ENCODE assay signal across 8 mouse cellular contexts in the genomic region with DNA sequence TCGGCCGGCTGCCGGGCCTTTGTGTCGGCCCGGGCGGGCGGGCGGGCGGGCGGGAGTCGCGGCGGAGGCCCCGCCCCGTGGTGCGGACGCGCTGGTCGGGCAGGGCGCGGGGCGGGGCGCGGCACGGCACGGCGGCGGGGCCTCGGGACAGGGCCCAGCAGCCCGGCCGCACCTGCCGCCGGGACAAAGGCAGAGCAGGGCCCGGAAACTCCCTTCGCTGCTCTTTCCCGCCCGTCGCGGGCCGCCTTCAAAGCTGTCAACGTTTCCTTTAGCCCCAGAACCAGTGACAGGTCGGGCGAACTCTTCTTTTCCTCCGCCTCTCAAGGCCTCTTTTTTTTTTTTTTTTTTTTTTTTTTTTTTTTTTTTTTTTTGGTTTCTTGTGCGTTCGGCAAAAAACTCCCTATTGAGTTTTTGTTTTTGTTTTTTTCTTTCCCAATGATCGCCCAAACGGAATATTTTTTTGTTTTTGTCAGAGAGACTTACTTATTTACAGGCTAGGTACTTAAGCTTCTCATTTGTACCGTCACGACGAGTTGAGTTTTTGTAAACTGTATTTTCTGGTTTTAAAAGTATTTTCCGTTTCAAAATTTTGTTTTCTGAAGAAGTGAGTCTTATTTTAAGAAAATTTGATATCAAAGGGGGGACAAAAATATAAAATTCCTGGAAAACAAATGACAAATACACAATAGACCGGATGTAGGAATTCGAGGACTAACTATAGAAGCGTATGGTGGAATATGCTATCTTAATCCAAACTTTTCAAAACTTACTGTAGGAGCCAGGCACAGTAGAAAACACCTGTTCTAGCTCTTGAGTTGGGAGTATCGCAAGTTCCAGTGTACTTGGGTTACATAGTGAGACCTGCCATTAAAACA. TPM values are rescaled to one million over a fixed set of nuclear protein-coding genes. Genes with fewer than 3 reads are reported as not detected.
DNase-seq lines count a peak whose midpoint lies in the region; ATAC-seq and TF ChIP-seq lines count a peak whose summit lies in the region.

No protein-coding gene starts in this region.

- no peaks in the 10 kb centered on the region for H3K27me3 ChIP-seq in forebrain, embryonic 13.5 days
- H3K27me3 ChIP-seq in hindbrain, embryonic 12.5 days = no peaks in the 10 kb centered on the region
- no peaks in the 10 kb centered on the region for H3K27me3 ChIP-seq in spleen, adult 2 months (ENCODE audit: control insufficient read depth, insufficient read depth, low read length)

- no peak for TF ChIP-seq CTCF in spleen, adult 2 months (IDR thresholded peaks at IDR 0.05; ENCODE audit: extremely low read depth, insufficient read depth, insufficient read length, insufficient replicate concordance)

- peak; percentile 95 for ATAC-seq in forebrain, embryonic 13.5 days
- peak; percentile 96 for ATAC-seq in hindbrain, embryonic 12.5 days (ENCODE audit: low FRiP score)
- peak; percentile 69 for ATAC-seq in megakaryocyte-erythroid progenitor cell, adult 5-6 weeks (replicated peaks; ENCODE audit: low FRiP score, low TSS enrichment, poor library complexity, severe bottlenecking)

- H3K27ac ChIP-seq in forebrain, embryonic 13.5 days = peak overlapping the region; percentile 99
- peak overlapping the region; percentile 98 for H3K27ac ChIP-seq in hindbrain, embryonic 12.5 days
- H3K27ac ChIP-seq in spleen, adult 2 months (ENCODE audit: insufficient read depth, low read length) = peak overlapping the region; percentile 69

- peak; percentile 74 to 75 for DNase-seq in adrenal gland, adult 18-20 months (ENCODE audit: low spot score in 2 of 2)
- no peak for DNase-seq in adrenal gland, adult 2 months
- DNase-seq in adrenal gland, postnatal 14 days = peak; percentile 88
- peak; percentile 71 for DNase-seq in left cerebral cortex, postnatal 4 days
- DNase-seq in spleen, adult 2 months (ENCODE audit: low read depth in 1 of 2, low spot score in 2 of 2) = peak; percentile 81 to 82

- 7% methylated on average over 26 of the region's 56 CpGs for WGBS in forebrain, embryonic 13.5 days
- 7% methylated on average over 36 of the region's 56 CpGs for WGBS in hindbrain, embryonic 12.5 days
- WGBS in spleen, adult 2 months = 2% methylated on average over 55 of the region's 56 CpGs

- H3K9ac ChIP-seq in forebrain, embryonic 13.5 days = peak overlapping the region; percentile 88
- H3K9ac ChIP-seq in hindbrain, embryonic 12.5 days = peak overlapping the region; percentile 88

- no peaks in the 10 kb centered on the region for H3K9me3 ChIP-seq in forebrain, embryonic 13.5 days (replicated peaks)
- no peaks in the 10 kb centered on the region for H3K9me3 ChIP-seq in hindbrain, embryonic 12.5 days (replicated peaks)

- no peak for TF ChIP-seq POLR2A in spleen, adult 2 months (IDR thresholded peaks at IDR 0.05; ENCODE audit: low read depth, low read length)

- intact Hi-C loops in left cerebral cortex, postnatal 4 days (cut with DNase I) = no loop called here

- peaks cover 50% of the 10 kb centered on the region for H3K36me3 ChIP-seq in forebrain, embryonic 13.5 days (ENCODE audit: poor library complexity, severe bottlenecking)
- peaks cover 49% of the 10 kb centered on the region for H3K36me3 ChIP-seq in hindbrain, embryonic 12.5 days
- peaks cover 19% of the 10 kb centered on the region for H3K36me3 ChIP-seq in spleen, adult 2 months (ENCODE audit: control insufficient read depth, insufficient read depth, low read length)

- peak overlapping the region; percentile 88 for H3K4me2 ChIP-seq in forebrain, embryonic 13.5 days
- peak overlapping the region; percentile 88 for H3K4me2 ChIP-seq in hindbrain, embryonic 12.5 days (replicated peaks)

- H3K4me1 ChIP-seq in forebrain, embryonic 13.5 days = peaks cover 43% of the 10 kb centered on the region
- peaks cover 24% of the 10 kb centered on the region for H3K4me1 ChIP-seq in hindbrain, embryonic 12.5 days
- peaks cover 2% of the 10 kb centered on the region for H3K4me1 ChIP-seq in spleen, adult 2 months (ENCODE audit: control insufficient read depth, insufficient read depth, insufficient read length)

- peak overlapping the region; percentile 78 for H3K4me3 ChIP-seq in forebrain, embryonic 13.5 days
- peak overlapping the region; percentile 74 for H3K4me3 ChIP-seq in hindbrain, embryonic 12.5 days
- peak overlapping the region; percentile 99 for H3K4me3 ChIP-seq in spleen, adult 2 months (ENCODE audit: extremely low read depth, insufficient read depth, insufficient read length)

RNA-seq across cellular contexts. Expression of a gene that starts 0.6 kb away (rescaled TPM):
- 100 to 1,000 TPM; 103 to 127 TPM for total RNA-seq in adrenal gland, adult 18-20 months (2021)
- total RNA-seq in adrenal gland, adult 2 months (2021) = 100 to 1,000 TPM in 1 of 2 experiments, 10 to 100 TPM in 1; 54.3 to 140 TPM
- 5.8 and 8.3 TPM in 2 replicates for polyA plus RNA-seq in adrenal gland, adult 2 months (2012; rRNA removed)
- total RNA-seq in adrenal gland, postnatal 14 days (2021) = 87.7 and 93.9 TPM in 2 replicates
- polyA plus RNA-seq in forebrain, embryonic 13.5 days (2015; fragmentation: Nextera tagmentation; extraction: Ambion mirVana) = 76.7 and 80.8 TPM in 2 replicates
- polyA plus RNA-seq in hindbrain, embryonic 12.5 days (2016; fragmentation: Nextera tagmentation; extraction: Ambion mirVana) = 75.6 and 82.5 TPM in 2 replicates
- 10 to 100 TPM; 68.3 to 79.3 TPM for total RNA-seq in left cerebral cortex, postnatal 4 days (2021)
- 442 and 595 TPM in 2 replicates for total RNA-seq in megakaryocyte-erythroid progenitor cell, adult 5-6 weeks (2014; fragmentation: Nextera tagmentation)
- 624 and 645 TPM in 2 replicates for total RNA-seq in megakaryocyte-erythroid progenitor cell, adult 5-6 weeks (2017)
- polyA plus RNA-seq in spleen, adult 2 months (2012; rRNA removed) = 13.0 and 16.3 TPM in 2 replicates

RNA-seq across cellular contexts. Expression of a gene that starts 0.6 kb away (rescaled TPM):
- total RNA-seq in adrenal gland, adult 18-20 months (2021) = 10 to 100 TPM; 38.5 to 48.1 TPM
- 10 to 100 TPM; 45.7 to 48.9 TPM for total RNA-seq in adrenal gland, adult 2 months (2021)
- polyA plus RNA-seq in adrenal gland, adult 2 months (2012; rRNA removed) = 9.3 and 9.7 TPM in 2 replicates
- total RNA-seq in adrenal gland, postnatal 14 days (2021) = 59.7 and 59.9 TPM in 2 replicates
- 166 and 170 TPM in 2 replicates for polyA plus RNA-seq in forebrain, embryonic 13.5 days (2015; fragmentation: Nextera tagmentation; extraction: Ambion mirVana)
- polyA plus RNA-seq in hindbrain, embryonic 12.5 days (2016; fragmentation: Nextera tagmentation; extraction: Ambion mirVana) = 191 and 194 TPM in 2 replicates
- total RNA-seq in left cerebral cortex, postnatal 4 days (2021) = 100 to 1,000 TPM; 107 to 110 TPM
- total RNA-seq in megakaryocyte-erythroid progenitor cell, adult 5-6 weeks (2014; fragmentation: Nextera tagmentation) = 64.6 and 83.6 TPM in 2 replicates
- 75.7 and 82.9 TPM in 2 replicates for total RNA-seq in megakaryocyte-erythroid progenitor cell, adult 5-6 weeks (2017)
- polyA plus RNA-seq in spleen, adult 2 months (2012; rRNA removed) = 9.2 and 14.4 TPM in 2 replicates

RNA-seq across cellular contexts. Expression of a gene that starts 18.1 kb away (rescaled TPM):
- 100 to 1,000 TPM; 210 to 259 TPM for total RNA-seq in adrenal gland, adult 18-20 months (2021)
- total RNA-seq in adrenal gland, adult 2 months (2021) = 100 to 1,000 TPM; 234 to 254 TPM
- 60.5 and 69.4 TPM in 2 replicates for polyA plus RNA-seq in adrenal gland, adult 2 months (2012; rRNA removed)
- 221 and 225 TPM in 2 replicates for total RNA-seq in adrenal gland, postnatal 14 days (2021)
- polyA plus RNA-seq in forebrain, embryonic 13.5 days (2015; fragmentation: Nextera tagmentation; extraction: Ambion mirVana) = 294 and 323 TPM in 2 replicates
- 301 and 319 TPM in 2 replicates for polyA plus RNA-seq in hindbrain, embryonic 12.5 days (2016; fragmentation: Nextera tagmentation; extraction: Ambion mirVana)
- total RNA-seq in left cerebral cortex, postnatal 4 days (2021) = 100 to 1,000 TPM; 158 to 166 TPM
- 188 and 214 TPM in 2 replicates for total RNA-seq in megakaryocyte-erythroid progenitor cell, adult 5-6 weeks (2014; fragmentation: Nextera tagmentation)
- 91.6 and 97.9 TPM in 2 replicates for total RNA-seq in megakaryocyte-erythroid progenitor cell, adult 5-6 weeks (2017)
- 49.4 and 50.8 TPM in 2 replicates for polyA plus RNA-seq in spleen, adult 2 months (2012; rRNA removed)

RNA-seq across cellular contexts. Expression of a gene that starts 18.4 kb away (rescaled TPM):
- total RNA-seq in adrenal gland, adult 18-20 months (2021) = 10 to 100 TPM; 44.7 to 51.0 TPM
- total RNA-seq in adrenal gland, adult 2 months (2021) = 10 to 100 TPM; 40.9 to 50.7 TPM
- polyA plus RNA-seq in adrenal gland, adult 2 months (2012; rRNA removed) = 17.7 and 23.3 TPM in 2 replicates
- 35.3 and 42.0 TPM in 2 replicates for total RNA-seq in adrenal gland, postnatal 14 days (2021)
- polyA plus RNA-seq in forebrain, embryonic 13.5 days (2015; fragmentation: Nextera tagmentation; extraction: Ambion mirVana) = 56.4 and 63.1 TPM in 2 replicates
- 73.0 and 76.5 TPM in 2 replicates for polyA plus RNA-seq in hindbrain, embryonic 12.5 days (2016; fragmentation: Nextera tagmentation; extraction: Ambion mirVana)
- 10 to 100 TPM; 43.8 to 46.2 TPM for total RNA-seq in left cerebral cortex, postnatal 4 days (2021)
- 41.3 and 42.4 TPM in 2 replicates for total RNA-seq in megakaryocyte-erythroid progenitor cell, adult 5-6 weeks (2014; fragmentation: Nextera tagmentation)
- total RNA-seq in megakaryocyte-erythroid progenitor cell, adult 5-6 weeks (2017) = 19.3 and 44.1 TPM in 2 replicates
- polyA plus RNA-seq in spleen, adult 2 months (2012; rRNA removed) = 5.4 and 7.4 TPM in 2 replicates
